Comparison of ENCODE assay signal across 8 mouse cellular contexts in genomic region chr16:45756855-45757254, GRCm38 (mm10). TPM values are rescaled to one million over a fixed set of nuclear protein-coding genes. Genes with fewer than 3 reads are reported as not detected.
A peak's percentile ranks its signal among the peaks of the same experiment; 100 is the strongest.
DNase-seq lines count a peak whose midpoint lies in the region; ATAC-seq lines count a peak whose summit lies in the region.

No protein-coding gene starts in this region.

- H3K4me3 ChIP-seq in embryonic facial prominence, embryonic 10.5 days = no peak overlapping the region

- WGBS in embryonic facial prominence, embryonic 10.5 days = 45% methylated on average over 9 of the region's 9 CpGs

- H3K27me3 ChIP-seq in embryonic facial prominence, embryonic 10.5 days (replicated peaks; ENCODE audit: low read depth, poor library complexity, severe bottlenecking) = no peaks in the 10 kb centered on the region

- no peak overlapping the region for H3K27ac ChIP-seq in embryonic facial prominence, embryonic 10.5 days (replicated peaks)

- H3K4me1 ChIP-seq in embryonic facial prominence, embryonic 10.5 days = no peaks in the 10 kb centered on the region

- H3K36me3 ChIP-seq in embryonic facial prominence, embryonic 10.5 days (replicated peaks) = peaks cover 50% of the 10 kb centered on the region

- peak; percentile 33 to 88 for DNase-seq in frontal cortex, adult 2 months (ENCODE audit: extremely low spot score in 1 of 2, low spot score in 1 of 2)
- no peak for DNase-seq in frontal cortex, postnatal 14 days (ENCODE audit: low spot score in 2 of 2)
- DNase-seq in thymus, postnatal 0 days (ENCODE audit: low spot score) = peak; percentile 72
- DNase-seq in thymus, postnatal 25 days = no peak
- peak; percentile 20 for DNase-seq in embryonic facial prominence, embryonic 10.5 days (ENCODE audit: low spot score)

- H3K9me3 ChIP-seq in embryonic facial prominence, embryonic 10.5 days = no peaks in the 10 kb centered on the region

- peak; percentile 91 for ATAC-seq in inflammation-experienced regulatory T-cells, adult 6 months
- peak; percentile 86 for ATAC-seq in megakaryocyte, adult 5-6 weeks (ENCODE audit: poor library complexity, severe bottlenecking)
- no peak; the same call in 1 of the 2 replicates for ATAC-seq in erythroid progenitor cell, adult 5-6 weeks (replicated peaks; ENCODE audit: low FRiP score, poor library complexity, severe bottlenecking)

RNA-seq across cellular contexts. Expression of gene Abhd10, which starts 14.1 kb away (rescaled TPM):
- polyA plus RNA-seq in frontal cortex, adult 2 months (2012; rRNA removed) = 27.0 and 29.9 TPM in 2 replicates
- polyA plus RNA-seq in thymus, postnatal 0 days (2015; fragmentation: Nextera tagmentation; extraction: Ambion mirVana) = 34.3 and 39.5 TPM in 2 replicates
- polyA plus RNA-seq in embryonic facial prominence, embryonic 10.5 days (2016; fragmentation: Nextera tagmentation; extraction: Ambion mirVana) = 40.7 and 43.8 TPM in 2 replicates
- 10 to 100 TPM; 22.7 to 25.9 (median 24.1) TPM for polyA plus RNA-seq in inflammation-experienced regulatory T-cells, adult 6 months (2017; shearing (Covaris generic))
- total RNA-seq in megakaryocyte, adult 5-6 weeks (2015) = 20.0 and 21.9 TPM in 2 replicates
- total RNA-seq in megakaryocyte, adult 5-6 weeks (2017) = 19.6 and 20.3 TPM in 2 replicates
- 9.0 and 21.4 TPM in 2 replicates for total RNA-seq in erythroid progenitor cell, adult 5-6 weeks (2015; ENCODE audit: low replicate concordance)
- total RNA-seq in erythroid progenitor cell, adult 5-6 weeks (2017; ENCODE audit: low replicate concordance) = 18.5 and 20.4 TPM in 2 replicates

RNA-seq across cellular contexts. Expression of gene Tagln3, which starts 32.4 kb away (rescaled TPM):
- 452 and 462 TPM in 2 replicates for polyA plus RNA-seq in frontal cortex, adult 2 months (2012; rRNA removed)
- polyA plus RNA-seq in thymus, postnatal 0 days (2015; fragmentation: Nextera tagmentation; extraction: Ambion mirVana) = 0.33 and 0.46 TPM in 2 replicates
- 88.6 and 91.5 TPM in 2 replicates for polyA plus RNA-seq in embryonic facial prominence, embryonic 10.5 days (2016; fragmentation: Nextera tagmentation; extraction: Ambion mirVana)
- 1 to 10 TPM in 1 of 3 experiments, under 1 TPM in 1, not detected in 1; 0.55 to 1.1 TPM for polyA plus RNA-seq in inflammation-experienced regulatory T-cells, adult 6 months (2017; shearing (Covaris generic))
- 1.0 TPM in 1 of 2 replicates, not detected in the other for total RNA-seq in megakaryocyte, adult 5-6 weeks (2015)
- total RNA-seq in megakaryocyte, adult 5-6 weeks (2017) = 0.55 TPM in 1 of 2 replicates, not detected in the other
- 1.4 and 2.5 TPM in 2 replicates for total RNA-seq in erythroid progenitor cell, adult 5-6 weeks (2015; ENCODE audit: low replicate concordance)
- total RNA-seq in erythroid progenitor cell, adult 5-6 weeks (2017; ENCODE audit: low replicate concordance) = 0.30 TPM in 1 of 2 replicates, not detected in the other

Comparison
In these comparisons a context has a peak if more than half of its experiments do, and no peak if none do; other contexts are left out.
1. DNase-seq: peak in frontal cortex, adult 2 months (2 of 2), thymus, postnatal 0 days (single experiment) and embryonic facial prominence, embryonic 10.5 days (single experiment); none in frontal cortex, postnatal 14 days (0 of 2) and thymus, postnatal 25 days (single experiment).
2. RNA of gene Tagln3, which starts 32.4 kb away (polyA plus RNA-seq): 452 to 462 TPM in frontal cortex, adult 2 months and 88.6 to 91.5 TPM in embryonic facial prominence, embryonic 10.5 days; 0.55 to 1.1 TPM in inflammation-experienced regulatory T-cells, adult 6 months and 0.33 to 0.46 TPM in thymus, postnatal 0 days; every median in the first group is over 10 times any median in the second.